Mouse (Mus musculus): ENCODE measurements around the gene Pecam1.

Gene Pecam1

GRCm38 (mm10) chr11:106776960-106777359, 26.5 kb upstream of the Pecam1 start:
- in situ Hi-C loops (cut with MboI; ENCODE audit: unreplicated experiment in 2 of 2): loop anchor here in 1 of 2 experiments (5.0 kb wide), 1 partner anchor 35 kb away; no protein-coding TSS in a partner anchor

DNA sequence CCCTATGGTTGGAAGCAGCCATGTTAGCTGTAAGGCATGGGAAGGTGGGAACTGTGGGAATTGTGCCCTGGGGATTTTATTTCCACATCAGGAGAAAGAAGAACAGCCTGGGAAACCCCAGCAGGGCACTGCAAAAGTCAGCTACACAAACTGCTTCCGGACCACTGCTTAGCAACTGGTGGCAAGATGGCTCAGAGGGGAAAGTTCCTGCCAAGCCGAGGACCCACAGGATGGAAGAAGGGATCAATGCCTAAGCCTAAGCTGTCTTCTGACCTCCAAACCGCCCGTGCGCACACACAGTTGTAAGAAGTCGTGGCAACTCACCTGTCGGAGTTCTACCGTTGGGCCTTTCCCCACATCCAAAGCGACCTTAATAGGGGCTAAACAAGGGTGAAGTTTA, 22.6 kb upstream of the Pecam1 start:
- in situ Hi-C loops (cut with MboI; ENCODE audit: unreplicated experiment in 2 of 2): loop anchor here (5.0 to 25.0 kb wide), 2 partner anchors 126 to 261 kb away; no protein-coding TSS in a partner anchor

- in situ Hi-C loops (cut with MboI; ENCODE audit: unreplicated experiment in 2 of 2): loop anchor here (5.0 to 25.0 kb wide), 2 partner anchors 123 to 258 kb away; no protein-coding TSS in a partner anchor
Observed at GRCm38 (mm10) chr11:106770195-106770974, 20.0 kb upstream of the Pecam1 start.

GRCm38 (mm10) chr11:106767516-106767915, 17.1 kb upstream of the Pecam1 start:
- in situ Hi-C loops (cut with MboI; ENCODE audit: unreplicated experiment in 2 of 2): loop anchor here in 1 of 2 experiments (25.0 kb wide), 1 partner anchor 255 kb away; no protein-coding TSS in a partner anchor

DNA sequence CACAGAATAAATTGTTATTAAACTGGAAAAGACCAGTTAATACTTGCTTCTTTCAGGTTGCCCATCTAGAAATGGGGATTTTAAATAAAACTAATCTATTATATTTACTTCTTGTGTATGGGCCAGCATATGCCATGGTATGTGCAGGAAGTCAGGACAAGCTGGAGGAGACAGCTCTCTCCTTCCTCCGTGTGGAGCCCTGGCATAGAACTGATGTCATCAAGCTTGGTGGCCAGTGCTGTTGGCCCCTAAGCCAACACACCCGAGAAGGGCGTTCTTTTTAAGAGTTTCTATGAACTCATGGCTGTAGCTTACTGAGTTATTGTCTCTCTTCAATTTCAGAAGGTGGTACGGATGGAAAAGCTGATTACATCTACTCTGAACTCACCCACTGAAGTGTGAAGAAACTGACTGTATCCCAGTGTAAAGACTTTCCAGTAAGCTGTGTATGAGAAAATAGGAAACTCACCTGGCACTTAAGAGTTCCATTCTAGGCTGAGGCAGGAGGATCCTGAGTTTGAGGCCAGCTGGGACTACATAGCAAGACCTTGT, 16.3 kb upstream of the Pecam1 start:
- in situ Hi-C loops (cut with MboI; ENCODE audit: unreplicated experiment in 2 of 2): loop anchor here in 1 of 2 experiments (25.0 kb wide), 1 partner anchor 254 kb away; no protein-coding TSS in a partner anchor

DNA sequence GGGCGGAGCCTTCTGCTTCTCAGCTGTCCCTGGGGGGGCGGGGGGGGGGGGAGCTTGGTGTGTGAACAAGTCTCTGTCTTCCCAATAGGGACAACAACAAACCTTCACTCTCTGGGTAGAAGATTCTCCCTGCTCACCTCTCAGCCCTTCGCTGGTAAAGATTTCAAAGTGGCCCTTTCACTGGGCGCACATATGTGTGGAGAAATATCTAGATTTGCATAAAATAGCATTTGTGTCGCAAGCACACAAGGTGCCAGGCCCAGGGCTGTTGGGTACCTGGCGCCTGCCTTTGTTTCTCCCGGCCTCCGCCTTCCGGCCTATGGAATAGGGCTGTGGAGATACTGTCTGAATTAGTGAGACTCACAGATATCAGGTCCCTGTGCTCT, 12.4 kb upstream of the Pecam1 start:
- in situ Hi-C loops (cut with MboI; ENCODE audit: unreplicated experiment in 2 of 2): loop anchor here in 1 of 2 experiments (25.0 kb wide), 1 partner anchor 250 kb away; no protein-coding TSS in a partner anchor

DNA sequence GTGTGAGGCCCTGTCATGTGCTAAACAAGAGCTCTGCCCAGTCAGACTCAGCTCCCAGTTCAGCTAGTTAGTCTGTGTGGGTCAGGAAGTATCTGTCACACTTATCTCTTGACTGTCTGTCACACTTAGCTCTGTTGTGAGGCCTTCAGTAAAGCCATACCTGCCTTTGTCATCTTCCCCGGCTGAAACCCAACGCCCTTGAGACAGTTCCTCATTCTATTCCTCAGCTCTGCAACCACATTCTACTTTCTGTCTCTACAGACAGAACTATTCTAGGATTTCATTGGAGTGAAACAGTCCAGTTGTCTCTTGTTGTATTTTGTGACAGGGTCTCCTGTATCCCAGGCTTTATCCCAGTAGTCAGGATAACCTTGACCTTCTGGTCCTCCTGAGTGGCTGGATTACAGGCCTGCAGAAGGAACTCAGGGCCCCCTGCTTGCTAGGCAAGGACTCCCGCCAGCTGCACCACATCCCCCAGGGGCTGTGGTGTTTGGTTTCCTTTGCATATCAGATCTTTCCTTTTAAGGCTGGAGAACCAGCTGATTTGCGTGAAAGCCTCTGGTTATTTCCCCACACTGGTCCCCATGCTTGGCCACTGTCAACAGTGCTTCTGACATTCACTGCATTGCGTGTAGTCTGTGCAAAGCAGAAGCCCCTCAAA, 11.8 kb upstream of the Pecam1 start:
- in situ Hi-C loops (cut with MboI; ENCODE audit: unreplicated experiment in 2 of 2): loop anchor here in 1 of 2 experiments (25.0 kb wide), 1 partner anchor 250 kb away; no protein-coding TSS in a partner anchor

DNA sequence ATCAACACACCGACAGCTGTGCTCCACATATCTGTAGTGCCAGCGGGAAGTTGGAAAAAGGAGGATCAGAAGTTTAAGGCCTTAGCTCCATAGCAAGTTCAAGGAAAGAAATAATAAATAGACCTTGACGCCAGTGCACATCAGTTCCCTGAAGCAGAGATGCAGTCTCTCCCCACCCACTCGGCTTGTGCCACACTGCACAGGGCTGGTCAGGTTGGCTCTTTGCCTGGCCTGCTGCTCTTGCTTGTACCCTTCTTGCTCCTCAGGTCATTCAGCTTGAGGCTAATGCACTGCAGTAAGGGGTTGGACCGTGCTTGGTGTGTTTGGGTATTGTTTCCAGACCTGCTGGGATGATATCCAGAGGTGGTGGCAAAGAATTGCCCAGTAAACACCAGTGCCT, 10.1 kb upstream of the Pecam1 start:
- in situ Hi-C loops (cut with MboI; ENCODE audit: unreplicated experiment in 2 of 2): loop anchor here in 1 of 2 experiments (25.0 kb wide), 1 partner anchor 248 kb away; no protein-coding TSS in a partner anchor

- in situ Hi-C loops (cut with MboI; ENCODE audit: unreplicated experiment in 2 of 2): loop anchor here in 1 of 2 experiments (25.0 kb wide), 1 partner anchor 247 kb away; no protein-coding TSS in a partner anchor
Observed at GRCm38 (mm10) chr11:106759028-106759427, 8.6 kb upstream of the Pecam1 start.

DNA sequence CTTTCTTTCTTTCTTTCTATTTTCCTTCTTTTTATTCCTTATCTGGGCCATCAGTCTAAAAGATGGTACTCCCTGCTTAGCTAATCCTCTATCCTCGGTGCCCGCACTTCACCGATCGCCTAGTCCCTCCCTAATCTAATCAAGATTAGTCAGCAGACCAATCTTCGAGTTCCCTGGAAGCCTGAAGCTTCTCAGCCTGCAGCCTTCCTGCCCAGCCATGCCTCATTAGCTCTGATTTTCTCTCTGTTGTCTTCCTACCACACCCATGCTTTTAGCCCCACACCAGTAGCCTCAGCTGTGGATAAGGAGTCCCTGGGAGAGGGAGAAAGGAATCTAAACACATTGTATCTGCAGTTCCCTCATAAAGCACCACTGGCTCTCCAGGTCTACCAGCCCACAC, 5.2 kb upstream of the Pecam1 start:
- in situ Hi-C loops (cut with MboI; ENCODE audit: unreplicated experiment in 2 of 2): loop anchor here in 1 of 2 experiments (25.0 kb wide), 1 partner anchor 243 kb away; no protein-coding TSS in a partner anchor

DNA sequence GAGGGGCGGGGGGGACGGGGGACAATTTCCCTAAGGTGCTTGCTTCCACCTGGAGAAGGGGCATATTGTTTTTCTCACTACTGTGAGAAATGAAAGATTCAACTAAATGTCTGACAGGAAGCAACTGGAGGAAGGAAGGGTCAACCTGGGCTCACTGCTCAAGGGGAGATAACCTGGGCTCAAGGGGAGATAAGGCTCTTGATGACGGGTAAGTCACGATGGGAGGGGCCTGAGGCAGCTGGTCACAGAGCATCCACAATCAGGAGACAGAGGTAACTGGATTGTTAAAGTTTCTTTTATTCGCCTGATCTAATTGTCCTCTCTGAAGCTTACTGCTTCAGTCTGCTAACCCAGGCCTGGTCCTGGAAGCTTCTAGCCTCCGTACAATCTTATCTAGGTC, 2.9 kb upstream of the Pecam1 start:
- in situ Hi-C loops (cut with MboI; ENCODE audit: unreplicated experiment in 2 of 2): loop anchor here in 1 of 2 experiments (5.0 to 25.0 kb wide), 2 partner anchors 241 to 431 kb away; no protein-coding TSS in a partner anchor

GRCm38 (mm10) chr11:106752103-106752502, 1.7 kb upstream of the Pecam1 start:
- in situ Hi-C loops (cut with MboI; ENCODE audit: unreplicated experiment in 2 of 2): loop anchor here in 1 of 2 experiments (5.0 to 25.0 kb wide), 2 partner anchors 240 to 430 kb away; no protein-coding TSS in a partner anchor

DNA sequence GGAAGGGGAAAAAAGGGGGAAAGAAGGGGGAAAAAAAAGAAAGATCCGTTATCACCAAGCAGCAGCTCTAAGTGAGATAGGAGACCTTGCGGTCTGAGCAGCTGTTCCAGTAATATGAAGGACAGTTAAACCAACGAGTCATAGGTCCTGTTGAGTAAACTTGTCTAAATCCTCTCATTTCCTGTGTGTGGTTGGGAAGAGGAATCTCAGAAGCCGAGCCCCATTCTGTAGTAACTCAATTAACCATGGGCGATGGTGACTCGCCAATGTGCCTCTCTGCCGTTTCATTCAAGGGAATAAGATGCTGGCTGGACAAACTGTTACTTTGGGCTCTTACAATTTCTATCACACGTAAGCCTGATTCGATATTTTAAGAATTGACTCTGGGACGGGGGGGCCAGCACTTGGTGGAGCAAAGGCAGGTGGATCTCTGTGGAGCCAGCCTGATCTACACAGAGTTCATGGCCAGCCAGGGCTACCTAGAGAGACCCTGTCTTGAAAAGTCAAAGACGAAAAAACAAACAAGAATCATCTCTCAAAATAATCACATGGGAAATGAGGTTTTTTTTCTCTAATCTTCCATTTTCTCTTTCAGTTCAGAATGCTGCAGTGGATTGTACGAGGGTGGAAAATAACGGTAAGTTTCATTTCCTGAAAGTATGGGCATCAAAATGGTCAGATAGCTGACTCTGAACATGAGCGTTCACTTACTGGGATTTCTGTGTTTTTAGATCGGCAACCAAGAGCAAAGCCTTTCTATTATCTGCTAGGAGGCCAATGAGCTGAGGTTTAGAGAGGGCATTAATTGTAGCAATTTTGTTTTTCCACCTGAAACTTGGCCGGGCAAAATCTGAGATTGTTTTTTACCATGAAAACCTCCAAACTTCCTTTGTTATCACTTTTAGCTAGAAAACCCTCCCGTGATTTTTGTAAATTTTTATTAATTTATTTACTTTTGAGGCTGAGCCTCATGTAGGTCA, 901 bp upstream of the Pecam1 start, which contains the start of gene Milr1:
TSS of gene Milr1 (plus strand) at position 188 of the 980 bp plus-strand sequence.
- in situ Hi-C loops (cut with MboI; ENCODE audit: unreplicated experiment in 2 of 2): loop anchor here in 1 of 2 experiments (5.0 to 25.0 kb wide), 2 partner anchors 239 to 429 kb away; no protein-coding TSS in a partner anchor

DNA sequence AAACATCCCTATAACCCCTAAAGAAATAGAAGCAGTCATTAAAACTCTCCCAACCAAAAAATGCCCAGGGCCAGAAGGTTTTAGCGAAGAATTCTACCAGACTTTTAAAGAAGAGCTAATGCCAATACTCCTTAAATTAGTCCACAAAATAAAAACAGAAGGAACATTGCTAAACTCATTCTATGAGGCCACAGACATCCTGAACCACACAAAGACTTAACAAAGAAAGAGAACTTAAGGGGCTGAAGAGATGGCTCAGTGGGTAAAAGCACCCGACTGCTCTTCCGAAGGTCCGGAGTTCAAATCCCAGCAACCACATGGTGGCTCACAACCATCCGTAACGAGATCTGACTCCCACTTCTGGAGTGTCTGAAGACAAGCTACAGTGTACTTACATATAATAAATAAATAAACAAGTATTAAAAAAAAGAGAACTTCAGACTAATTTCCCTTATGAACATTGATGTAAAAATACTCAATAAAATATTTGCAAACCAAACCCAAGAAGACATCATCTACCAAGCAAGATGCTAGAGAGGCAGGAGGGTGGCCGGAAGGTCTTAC, 789 bp downstream of the Pecam1 start:
- in situ Hi-C loops (cut with MboI; ENCODE audit: unreplicated experiment in 2 of 2): loop anchor here in 1 of 2 experiments (5.0 to 25.0 kb wide), 3 partner anchors 237 to 427 kb away; no protein-coding TSS in a partner anchor

- in situ Hi-C loops (cut with MboI; ENCODE audit: unreplicated experiment in 2 of 2): loop anchor here (5.0 to 10.0 kb wide), 3 partner anchors 32 to 320 kb away; partner anchors contain the start of gene Polg2 (in 1 of the 2)
Observed at GRCm38 (mm10) chr11:106744949-106745348, 5.5 kb downstream of the Pecam1 start.

GRCm38 (mm10) chr11:106742388-106742841, 8.0 kb downstream of the Pecam1 start:
- in situ Hi-C loops (cut with MboI; ENCODE audit: unreplicated experiment in 2 of 2): loop anchor here (5.0 to 10.0 kb wide), 3 partner anchors 35 to 318 kb away; partner anchors contain the start of gene Polg2 (in 1 of the 2)

DNA sequence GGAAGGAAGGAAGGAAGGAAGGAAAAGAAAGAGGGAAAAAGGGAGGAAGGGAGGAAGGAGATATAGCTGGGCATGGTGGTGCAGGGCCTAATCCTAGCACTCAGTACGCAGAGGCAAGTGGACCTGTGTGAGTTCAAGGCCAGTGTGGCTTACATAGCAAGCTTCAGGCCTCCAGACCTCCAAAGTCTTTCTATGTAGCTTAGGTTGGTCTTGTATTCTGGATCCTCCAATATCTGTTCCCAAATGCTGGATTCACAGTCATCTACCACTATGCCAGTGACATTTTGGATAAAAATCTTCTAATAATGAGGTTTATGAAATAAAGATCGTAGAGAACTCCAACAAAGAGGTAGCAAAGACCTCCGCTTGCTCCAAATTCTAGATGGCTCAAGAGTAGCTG, 8.6 kb downstream of the Pecam1 start:
- in situ Hi-C loops (cut with MboI; ENCODE audit: unreplicated experiment in 2 of 2): loop anchor here (5.0 to 10.0 kb wide), 3 partner anchors 35 to 317 kb away; partner anchors contain the start of gene Polg2 (in 1 of the 2)

GRCm38 (mm10) chr11:106741232-106741631, 9.2 kb downstream of the Pecam1 start:
- in situ Hi-C loops (cut with MboI; ENCODE audit: unreplicated experiment in 2 of 2): loop anchor here (5.0 to 10.0 kb wide), 3 partner anchors 36 to 316 kb away; partner anchors contain the start of gene Polg2 (in 1 of the 2)
